Mouse (Mus musculus) gastrocnemius, adult 18-20 months (tissue): Measurements from ENCODE around the gene Col4a2. TPM values are rescaled to one million over a fixed set of nuclear protein-coding genes. Genes with fewer than 3 reads are reported as not detected.
A peak's percentile ranks its signal among the peaks of the same experiment; 100 is the strongest.
"Not testable (repeated sequence)": the region's sequence is repeated elsewhere in the genome, so short reads cannot be mapped to it uniquely, and the experiment has no call there.

Experiments used
- DNase-seq: peaks from one replicate; pipeline ENCODE4 v3.0.0; 2021; ENCODE audit warnings: low spot score
- total RNA-seq, 2 experiments: library from RNA; stranded (reverse); gene quantifications; 2 replicates each; pipeline ENCODE4 v1.2.3; 2021

Gene Col4a2
- total RNA-seq, 2 experiments from 2014 or later = 37.4 to 50.2 TPM

- DNase-seq = no peak
These were observed 166.4 kb downstream of the Col4a2 start for GRCm38 (mm10) chr8:11478807-11479527.

GRCm38 (mm10) chr8:11479591-11479990 is 167.0 kb downstream of the Col4a2 start:
- no peak for DNase-seq

GRCm38 (mm10) chr8:11481876-11482275 is 169.3 kb downstream of the Col4a2 start:
- DNase-seq = no peak

- DNase-seq = no peak
These were observed 169.9 kb downstream of the Col4a2 start for GRCm38 (mm10) chr8:11482537-11482936.

GRCm38 (mm10) chr8:11486142-11486541 is 173.5 kb downstream of the Col4a2 start:
- peak; percentile 70 for DNase-seq

- no peak for DNase-seq
These were observed 174.6 kb downstream of the Col4a2 start for GRCm38 (mm10) chr8:11487229-11487628.

GRCm38 (mm10) chr8:11492340-11492739 is 179.7 kb downstream of the Col4a2 start:
- not testable (repeated sequence) for DNase-seq

GRCm38 (mm10) chr8:11497017-11497990 is 184.7 kb downstream of the Col4a2 start, which contains the start of gene Naxd:
Gene Naxd, plus strand, starts transcription at chr8:11497506.
- peak; percentile 90 for DNase-seq

- no peak for DNase-seq
These were observed 185.7 kb downstream of the Col4a2 start for GRCm38 (mm10) chr8:11498281-11498680.

Other genes with a start within 250 kb of the Col4a2 start
- 10 to 100 TPM; 66.5 to 81.6 TPM for gene Col4a1, start within 50 bp of the Col4a2 start, total RNA-seq
- 1 to 10 TPM; 2.5 to 4.6 TPM for gene Rab20, start 165.9 kb downstream of the Col4a2 start, total RNA-seq
- gene Naxd, start 184.7 kb downstream of the Col4a2 start, total RNA-seq = 10 to 100 TPM; 25.4 to 26.0 TPM
- 10 to 100 TPM; 13.6 to 15.4 TPM for gene Cars2, start 238.0 kb downstream of the Col4a2 start, total RNA-seq
- 10 to 100 TPM; 11.6 to 14.4 TPM for gene Ing1, start 242.8 kb downstream of the Col4a2 start, total RNA-seq